Mouse (Mus musculus): ENCODE results near the gene Doxl2. TPM values are rescaled to one million over a fixed set of nuclear protein-coding genes. Genes with fewer than 3 reads are reported as not detected.
A peak's percentile ranks its signal among the peaks of the same experiment; 100 is the strongest.

Doxl2 gene
- polyA plus RNA-seq, 1 experiment from 2014 or later: not detected

GRCm38 (mm10) chr6:49007981-49008380 is 33.2 kb downstream of the Doxl2 start:
- ATAC-seq: peak; percentile 35; the same call in 1 of the 2 replicates
- DNase-seq (ENCODE audit: low spot score): peak; percentile 79
- Histone ChIP-seq H3K27ac (ENCODE audit: low read length) (no peak overlapping the region), H3K9me3 (ENCODE audit: low read length) (no peaks in the 10 kb centered on the region), H3K27me3 (replicated peaks; ENCODE audit: insufficient read depth, low read length) (no peaks in the 10 kb centered on the region), H3K36me3 (ENCODE audit: insufficient read depth, low read length) (no peaks in the 10 kb centered on the region), H3K9ac (replicated peaks; ENCODE audit: low read depth) (no peak overlapping the region), H3K4me1 (ENCODE audit: insufficient read depth, low read depth, low read length) (0 out of 2 replicates have a peak, but pooled peaks cover 6% of the 10 kb centered on the region), H3K4me2 (replicated peaks; ENCODE audit: low read depth, low read length) (peak overlapping the region; percentile 49), H3K4me3 (ENCODE audit: low read depth, low read length) (peak overlapping the region; percentile 22; the same call in 1 of the 2 replicates)
- TF ChIP-seq CTCF (IDR thresholded peaks at IDR 0.05) (peak; percentile 86), EP300 (IDR thresholded peaks at IDR 0.05) (no peak)
- WGBS: under 1% methylated on average over 9 of the region's 9 CpGs

- no peaks in the 10 kb centered on the region for H3K9me3 ChIP-seq (ENCODE audit: low read length)
- WGBS: 14% methylated on average over 13 of the region's 13 CpGs
- H3K27ac ChIP-seq (ENCODE audit: low read length): no peak overlapping the region
- H3K36me3 ChIP-seq (ENCODE audit: insufficient read depth, low read length): no peaks in the 10 kb centered on the region
- H3K4me2 ChIP-seq (replicated peaks; ENCODE audit: low read depth, low read length): peak overlapping the region; percentile 49
- no peak for ATAC-seq
- TF ChIP-seq EP300 (IDR thresholded peaks at IDR 0.05) (no peak), CTCF (IDR thresholded peaks at IDR 0.05) (no peak)
- H3K9ac ChIP-seq (replicated peaks; ENCODE audit: low read depth): no peak overlapping the region
- no peaks in the 10 kb centered on the region for H3K27me3 ChIP-seq (replicated peaks; ENCODE audit: insufficient read depth, low read length)
- 0 out of 2 replicates have a peak, but pooled peaks cover 6% of the 10 kb centered on the region for H3K4me1 ChIP-seq (ENCODE audit: insufficient read depth, low read depth, low read length)
- DNase-seq (ENCODE audit: low spot score): no peak
- H3K4me3 ChIP-seq (ENCODE audit: low read depth, low read length): peak overlapping the region; percentile 22; the same call in 1 of the 2 replicates
Observed at GRCm38 (mm10) chr6:49008420-49009160, 33.8 kb downstream of the Doxl2 start.

- Histone ChIP-seq H3K4me3 (ENCODE audit: low read depth, low read length) (no peak overlapping the region), H3K4me2 (replicated peaks; ENCODE audit: low read depth, low read length) (peak overlapping the region; percentile 49; the same call in 1 of the 2 replicates), H3K27me3 (replicated peaks; ENCODE audit: insufficient read depth, low read length) (no peaks in the 10 kb centered on the region), H3K9me3 (ENCODE audit: low read length) (no peaks in the 10 kb centered on the region), H3K27ac (ENCODE audit: low read length) (no peak overlapping the region), H3K4me1 (ENCODE audit: insufficient read depth, low read depth, low read length) (0 out of 2 replicates have a peak, but pooled peaks cover 6% of the 10 kb centered on the region), H3K9ac (replicated peaks; ENCODE audit: low read depth) (no peak overlapping the region), H3K36me3 (ENCODE audit: insufficient read depth, low read length) (no peaks in the 10 kb centered on the region)
- TF ChIP-seq CTCF (IDR thresholded peaks at IDR 0.05) (no peak), EP300 (IDR thresholded peaks at IDR 0.05) (no peak)
- WGBS: 31% methylated on average over 7 of the region's 7 CpGs
- no peak for ATAC-seq
- DNase-seq (ENCODE audit: low spot score): no peak
Observed at GRCm38 (mm10) chr6:49009161-49009555, 34.4 kb downstream of the Doxl2 start.

GRCm38 (mm10) chr6:49009665-49010064 is 34.9 kb downstream of the Doxl2 start:
- Histone ChIP-seq H3K27ac (ENCODE audit: low read length) (no peak overlapping the region), H3K9me3 (ENCODE audit: low read length) (no peaks in the 10 kb centered on the region), H3K27me3 (replicated peaks; ENCODE audit: insufficient read depth, low read length) (no peaks in the 10 kb centered on the region), H3K9ac (replicated peaks; ENCODE audit: low read depth) (no peak overlapping the region), H3K36me3 (ENCODE audit: insufficient read depth, low read length) (no peaks in the 10 kb centered on the region), H3K4me2 (replicated peaks; ENCODE audit: low read depth, low read length) (no peak overlapping the region), H3K4me3 (ENCODE audit: low read depth, low read length) (no peak overlapping the region), H3K4me1 (ENCODE audit: insufficient read depth, low read depth, low read length) (0 out of 2 replicates have a peak, but pooled peaks cover 6% of the 10 kb centered on the region)
- ATAC-seq (no peak), DNase-seq (ENCODE audit: low spot score) (no peak)
- TF ChIP-seq CTCF (IDR thresholded peaks at IDR 0.05) (0 out of 2 replicates have a peak, but pooled peaks have one; percentile 23), EP300 (IDR thresholded peaks at IDR 0.05) (no peak)
- 90% methylated on average over 1 of the region's 1 CpGs for WGBS

- no peak for ATAC-seq
- no peak for DNase-seq (ENCODE audit: low spot score)
- no peaks in the 10 kb centered on the region for H3K36me3 ChIP-seq (ENCODE audit: insufficient read depth, low read length)
Observed at GRCm38 (mm10) chr6:49011191-49011590, 36.4 kb downstream of the Doxl2 start.

GRCm38 (mm10) chr6:49013023-49013422 is 38.3 kb downstream of the Doxl2 start:
- WGBS: 76% methylated on average over 4 of the region's 4 CpGs
- Histone ChIP-seq H3K36me3 (ENCODE audit: insufficient read depth, low read length) (no peaks in the 10 kb centered on the region), H3K4me2 (replicated peaks; ENCODE audit: low read depth, low read length) (no peak overlapping the region), H3K4me3 (ENCODE audit: low read depth, low read length) (no peak overlapping the region), H3K9ac (replicated peaks; ENCODE audit: low read depth) (no peak overlapping the region), H3K4me1 (ENCODE audit: insufficient read depth, low read depth, low read length) (0 out of 2 replicates have a peak, but pooled peaks cover 6% of the 10 kb centered on the region), H3K27ac (ENCODE audit: low read length) (no peak overlapping the region), H3K9me3 (ENCODE audit: low read length) (no peaks in the 10 kb centered on the region), H3K27me3 (replicated peaks; ENCODE audit: insufficient read depth, low read length) (no peaks in the 10 kb centered on the region)
- ATAC-seq (no peak), DNase-seq (ENCODE audit: low spot score) (no peak)
- TF ChIP-seq EP300 (IDR thresholded peaks at IDR 0.05): no peak
- no peak for TF ChIP-seq CTCF (IDR thresholded peaks at IDR 0.05)

More at GRCm38 (mm10) chr6:49011191-49011590, 36.4 kb downstream of the Doxl2 start:
- Histone ChIP-seq H3K4me1 (ENCODE audit: insufficient read depth, low read depth, low read length) (0 out of 2 replicates have a peak, but pooled peaks cover 6% of the 10 kb centered on the region), H3K4me2 (replicated peaks; ENCODE audit: low read depth, low read length) (no peak overlapping the region), H3K9ac (replicated peaks; ENCODE audit: low read depth) (no peak overlapping the region), H3K27me3 (replicated peaks; ENCODE audit: insufficient read depth, low read length) (no peaks in the 10 kb centered on the region), H3K4me3 (ENCODE audit: low read depth, low read length) (no peak overlapping the region), H3K27ac (ENCODE audit: low read length) (no peak overlapping the region), H3K9me3 (ENCODE audit: low read length) (no peaks in the 10 kb centered on the region)
- TF ChIP-seq CTCF (IDR thresholded peaks at IDR 0.05): no peak
- no peak for TF ChIP-seq EP300 (IDR thresholded peaks at IDR 0.05)
- 57% methylated on average over 5 of the region's 5 CpGs for WGBS

All from lung, postnatal 0 days (tissue).